Mouse (Mus musculus): ENCODE measurements around the gene Efcc1. TPM values are rescaled to one million over a fixed set of nuclear protein-coding genes. Genes with fewer than 3 reads are reported as not detected.
A peak's percentile ranks its signal among the peaks of the same experiment; 100 is the strongest.

Efcc1 gene
- total and polyA plus RNA-seq, 2 experiments, result 0.65 to 0.86 TPM

DNA sequence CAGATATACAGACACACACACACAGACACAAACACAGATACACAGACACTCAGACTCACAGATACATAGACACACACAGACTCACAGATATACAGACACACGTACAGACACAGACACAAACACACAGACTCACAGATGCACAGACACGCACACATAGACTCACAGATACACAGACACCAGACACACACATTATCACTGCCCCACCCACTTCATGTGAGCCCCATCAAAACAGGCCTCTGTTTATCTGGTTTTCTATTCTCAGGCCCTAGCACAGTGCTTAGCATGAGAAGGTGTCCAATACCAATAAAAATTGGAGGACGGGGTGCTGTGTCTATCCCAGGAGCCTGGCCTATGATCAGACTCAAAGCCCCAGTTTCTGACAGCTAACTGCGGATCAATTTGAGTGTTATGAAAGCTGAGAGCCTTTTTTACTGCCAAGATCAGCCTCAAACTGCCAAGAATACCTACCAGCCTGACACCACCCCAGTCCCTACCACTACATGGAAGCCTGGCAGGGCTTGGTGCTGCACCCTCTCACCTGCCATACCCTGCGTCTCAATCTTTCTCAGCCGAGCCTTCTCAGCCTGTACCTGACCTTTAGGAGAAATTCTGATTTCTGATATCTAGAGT lies 65.7 kb downstream of the Efcc1 start:
- DNase-seq (ENCODE audit: extremely low read depth, low read depth, low spot score), result peak; percentile 90
- H3K4me1 ChIP-seq (ENCODE audit: control insufficient read depth, insufficient read depth, low read length), result peaks cover 44% of the 10 kb centered on the region
- TF ChIP-seq POLR2A (IDR thresholded peaks at IDR 0.05; ENCODE audit: extremely low read depth, insufficient read depth, low read length) (no peak), CTCF (IDR thresholded peaks at IDR 0.05; ENCODE audit: low read depth, low read length) (no peak)
- no peaks in the 10 kb centered on the region for H3K27me3 ChIP-seq (ENCODE audit: control insufficient read depth, insufficient read depth, low read length)
- 31% methylated on average over 6 of the region's 6 CpGs for WGBS
- peak overlapping the region; percentile 64 for H3K27ac ChIP-seq (replicated peaks; ENCODE audit: insufficient read depth, low read depth, low read length)
- H3K9ac ChIP-seq (ENCODE audit: low read depth, low read length), result peak overlapping the region; percentile 44
- H3K4me3 ChIP-seq (ENCODE audit: insufficient read depth, low read depth, low read length), result no peak overlapping the region
- peaks cover 10% of the 10 kb centered on the region; the same call in 1 of the 2 replicates for H3K36me3 ChIP-seq (ENCODE audit: control insufficient read depth, insufficient read depth, low read length)
- peaks cover 22% of the 10 kb centered on the region for H3K79me2 ChIP-seq (ENCODE audit: control insufficient read depth, insufficient read depth, low read length)

- no peak overlapping the region for H3K4me3 ChIP-seq (ENCODE audit: insufficient read depth, low read depth, low read length)
- peak overlapping the region; percentile 9 for H3K27ac ChIP-seq (replicated peaks; ENCODE audit: insufficient read depth, low read depth, low read length)
- no peak overlapping the region for H3K9ac ChIP-seq (ENCODE audit: low read depth, low read length)
- H3K27me3 ChIP-seq (ENCODE audit: control insufficient read depth, insufficient read depth, low read length), result no peaks in the 10 kb centered on the region
- 38% methylated on average over 2 of the region's 2 CpGs for WGBS
- DNase-seq (ENCODE audit: extremely low read depth, low read depth, low spot score), result peak; percentile 57
- TF ChIP-seq CTCF (IDR thresholded peaks at IDR 0.05; ENCODE audit: low read depth, low read length) (no peak), POLR2A (IDR thresholded peaks at IDR 0.05; ENCODE audit: extremely low read depth, insufficient read depth, low read length) (no peak)
- peaks cover 28% of the 10 kb centered on the region for H3K79me2 ChIP-seq (ENCODE audit: control insufficient read depth, insufficient read depth, low read length)
- H3K36me3 ChIP-seq (ENCODE audit: control insufficient read depth, insufficient read depth, low read length), result peaks cover 7% of the 10 kb centered on the region; the same call in 1 of the 2 replicates
- H3K4me1 ChIP-seq (ENCODE audit: control insufficient read depth, insufficient read depth, low read length), result peaks cover 41% of the 10 kb centered on the region
Observed at GRCm38 (mm10) chr6:87797321-87797720, 66.7 kb downstream of the Efcc1 start.

GRCm38 (mm10) chr6:87799576-87799975 lies 68.9 kb downstream of the Efcc1 start:
- DNase-seq (ENCODE audit: extremely low read depth, low read depth, low spot score), result no peak
- 77% methylated on average over 6 of the region's 6 CpGs for WGBS
- H3K9ac ChIP-seq (ENCODE audit: low read depth, low read length), result no peak overlapping the region
- TF ChIP-seq POLR2A (IDR thresholded peaks at IDR 0.05; ENCODE audit: extremely low read depth, insufficient read depth, low read length), result no peak
- no peak for TF ChIP-seq CTCF (IDR thresholded peaks at IDR 0.05; ENCODE audit: low read depth, low read length)
- H3K4me3 ChIP-seq (ENCODE audit: insufficient read depth, low read depth, low read length), result no peak overlapping the region
- peaks cover 44% of the 10 kb centered on the region for H3K4me1 ChIP-seq (ENCODE audit: control insufficient read depth, insufficient read depth, low read length)
- H3K79me2 ChIP-seq (ENCODE audit: control insufficient read depth, insufficient read depth, low read length), result peaks cover 43% of the 10 kb centered on the region
- peaks cover 8% of the 10 kb centered on the region; the same call in 1 of the 2 replicates for H3K36me3 ChIP-seq (ENCODE audit: control insufficient read depth, insufficient read depth, low read length)
- H3K27ac ChIP-seq (replicated peaks; ENCODE audit: insufficient read depth, low read depth, low read length), result no peak overlapping the region
- no peaks in the 10 kb centered on the region for H3K27me3 ChIP-seq (ENCODE audit: control insufficient read depth, insufficient read depth, low read length)

GRCm38 (mm10) chr6:87802462-87802861 lies 71.8 kb downstream of the Efcc1 start:
- WGBS, result 81% methylated on average over 7 of the region's 7 CpGs
- TF ChIP-seq CTCF (IDR thresholded peaks at IDR 0.05; ENCODE audit: low read depth, low read length) (no peak), POLR2A (IDR thresholded peaks at IDR 0.05; ENCODE audit: extremely low read depth, insufficient read depth, low read length) (no peak)
- Histone ChIP-seq H3K9ac (ENCODE audit: low read depth, low read length) (no peak overlapping the region), H3K79me2 (ENCODE audit: control insufficient read depth, insufficient read depth, low read length) (peaks cover 56% of the 10 kb centered on the region), H3K4me1 (ENCODE audit: control insufficient read depth, insufficient read depth, low read length) (peaks cover 49% of the 10 kb centered on the region), H3K4me3 (ENCODE audit: insufficient read depth, low read depth, low read length) (no peak overlapping the region), H3K36me3 (ENCODE audit: control insufficient read depth, insufficient read depth, low read length) (peaks cover 11% of the 10 kb centered on the region; the same call in 1 of the 2 replicates), H3K27me3 (ENCODE audit: control insufficient read depth, insufficient read depth, low read length) (no peaks in the 10 kb centered on the region), H3K27ac (replicated peaks; ENCODE audit: insufficient read depth, low read depth, low read length) (no peak overlapping the region)
- DNase-seq (ENCODE audit: extremely low read depth, low read depth, low spot score), result no peak

- Histone ChIP-seq H3K4me1 (ENCODE audit: control insufficient read depth, insufficient read depth, low read length) (peaks cover 40% of the 10 kb centered on the region), H3K79me2 (ENCODE audit: control insufficient read depth, insufficient read depth, low read length) (peaks cover 57% of the 10 kb centered on the region), H3K9ac (ENCODE audit: low read depth, low read length) (no peak overlapping the region), H3K36me3 (ENCODE audit: control insufficient read depth, insufficient read depth, low read length) (peaks cover 11% of the 10 kb centered on the region; the same call in 1 of the 2 replicates), H3K27ac (replicated peaks; ENCODE audit: insufficient read depth, low read depth, low read length) (no peak overlapping the region), H3K4me3 (ENCODE audit: insufficient read depth, low read depth, low read length) (no peak overlapping the region), H3K27me3 (ENCODE audit: control insufficient read depth, insufficient read depth, low read length) (no peaks in the 10 kb centered on the region)
- TF ChIP-seq POLR2A (IDR thresholded peaks at IDR 0.05; ENCODE audit: extremely low read depth, insufficient read depth, low read length) (no peak), CTCF (IDR thresholded peaks at IDR 0.05; ENCODE audit: low read depth, low read length) (no peak)
- 13% methylated on average over 1 of the region's 1 CpGs for WGBS
- no peak for DNase-seq (ENCODE audit: extremely low read depth, low read depth, low spot score)
Observed at GRCm38 (mm10) chr6:87804036-87804435, 73.4 kb downstream of the Efcc1 start.

DNA sequence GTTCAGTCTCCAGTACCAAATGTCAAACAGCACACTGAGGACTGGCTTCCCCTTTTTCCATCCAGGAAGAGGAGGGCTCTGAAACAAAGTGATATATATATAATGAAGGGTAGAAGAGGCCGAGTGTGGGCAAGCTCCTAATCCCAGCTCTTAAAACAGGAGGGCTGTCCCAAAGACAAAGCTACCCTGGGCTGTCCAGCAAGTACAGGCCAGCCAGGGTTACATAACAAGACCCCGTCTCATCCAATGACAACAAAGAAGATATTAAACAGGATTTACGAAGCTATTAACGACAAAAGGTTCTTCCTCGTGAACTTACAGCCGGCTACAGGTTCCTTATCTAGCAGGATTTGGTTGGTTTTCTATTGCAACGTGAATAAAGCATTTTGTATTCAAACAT lies 74.2 kb downstream of the Efcc1 start:
- Histone ChIP-seq H3K36me3 (ENCODE audit: control insufficient read depth, insufficient read depth, low read length) (peaks cover 11% of the 10 kb centered on the region; the same call in 1 of the 2 replicates), H3K9ac (ENCODE audit: low read depth, low read length) (no peak overlapping the region), H3K27ac (replicated peaks; ENCODE audit: insufficient read depth, low read depth, low read length) (peak overlapping the region; percentile 42), H3K79me2 (ENCODE audit: control insufficient read depth, insufficient read depth, low read length) (peaks cover 57% of the 10 kb centered on the region), H3K4me1 (ENCODE audit: control insufficient read depth, insufficient read depth, low read length) (peaks cover 40% of the 10 kb centered on the region), H3K27me3 (ENCODE audit: control insufficient read depth, insufficient read depth, low read length) (no peaks in the 10 kb centered on the region), H3K4me3 (ENCODE audit: insufficient read depth, low read depth, low read length) (no peak overlapping the region)
- no peak for DNase-seq (ENCODE audit: extremely low read depth, low read depth, low spot score)
- WGBS, result 39% methylated on average over 7 of the region's 7 CpGs
- TF ChIP-seq POLR2A (IDR thresholded peaks at IDR 0.05; ENCODE audit: extremely low read depth, insufficient read depth, low read length) (no peak), CTCF (IDR thresholded peaks at IDR 0.05; ENCODE audit: low read depth, low read length) (no peak)

All from liver, adult 2 months (tissue).